Mouse (Mus musculus) limb, embryonic 15.5 days (tissue): ENCODE measurements at regions not wholly inside any gene's neighbourhood (a gene's known extent, or its start where the extent isn't known, plus 50 kb on each side); places are given as distances from the start of the nearest gene placed in this dataset.
"Not testable (repeated sequence)": the region's sequence is repeated elsewhere in the genome, so short reads cannot be mapped to it uniquely, and the experiment has no call there.

Experiments
- ATAC-seq: fragments of 200-750 bp; cut with Nextera tagmentation; 2 replicates; pipeline ENCODE4 v1.8.0; 2017; ENCODE audit warnings: low read depth, moderate TSS enrichment; ENCODE audit not compliant: insufficient number of reproducible peaks, low FRiP score, low TSS enrichment
- H3K27ac ChIP-seq: fragments of 300-500 bp; sonication (generic); 2 replicates; pipeline ENCODE4 v1.5.1; 2015; ENCODE audit warnings: moderate library complexity, mild to moderate bottlenecking, inconsistent platforms
- H3K27me3 ChIP-seq: fragments of 300-500 bp; sonication (generic); 2 replicates; pipeline ENCODE4 v1.6.1; 2015; ENCODE audit warnings: inconsistent platforms
- H3K36me3 ChIP-seq: fragments of 300-500 bp; sonication (generic); 2 replicates; pipeline ENCODE4 v1.6.1; 2015; ENCODE audit warnings: inconsistent platforms
- H3K4me1 ChIP-seq: fragments of 300-500 bp; sonication (generic); 2 replicates; pipeline ENCODE4 v1.6.1; 2015; ENCODE audit warnings: inconsistent platforms
- H3K4me2 ChIP-seq: fragments of 300-500 bp; sonication (generic); 2 replicates; pipeline ENCODE4 v1.6.1; 2015; ENCODE audit warnings: mild to moderate bottlenecking, inconsistent platforms
- H3K4me3 ChIP-seq: fragments of 300-500 bp; sonication (generic); 2 replicates; pipeline ENCODE4 v1.5.1; 2015; ENCODE audit warnings: mild to moderate bottlenecking, inconsistent platforms
- H3K9ac ChIP-seq: fragments of 300-500 bp; sonication (generic); 2 replicates; pipeline ENCODE4 v1.6.1; 2015; ENCODE audit warnings: inconsistent platforms
- H3K9me3 ChIP-seq: fragments of 300-500 bp; sonication (generic); 2 replicates; pipeline ENCODE4 v1.6.1; 2016; ENCODE audit warnings: inconsistent platforms
- WGBS: fragments of 180-500 bp; shearing (Covaris S2); methylation state at CpG from one replicate; pipeline ENCODE4 v1.1.7; 2015; 5-methylcytosine and 5-hydroxymethylcytosine counted together

DNA sequence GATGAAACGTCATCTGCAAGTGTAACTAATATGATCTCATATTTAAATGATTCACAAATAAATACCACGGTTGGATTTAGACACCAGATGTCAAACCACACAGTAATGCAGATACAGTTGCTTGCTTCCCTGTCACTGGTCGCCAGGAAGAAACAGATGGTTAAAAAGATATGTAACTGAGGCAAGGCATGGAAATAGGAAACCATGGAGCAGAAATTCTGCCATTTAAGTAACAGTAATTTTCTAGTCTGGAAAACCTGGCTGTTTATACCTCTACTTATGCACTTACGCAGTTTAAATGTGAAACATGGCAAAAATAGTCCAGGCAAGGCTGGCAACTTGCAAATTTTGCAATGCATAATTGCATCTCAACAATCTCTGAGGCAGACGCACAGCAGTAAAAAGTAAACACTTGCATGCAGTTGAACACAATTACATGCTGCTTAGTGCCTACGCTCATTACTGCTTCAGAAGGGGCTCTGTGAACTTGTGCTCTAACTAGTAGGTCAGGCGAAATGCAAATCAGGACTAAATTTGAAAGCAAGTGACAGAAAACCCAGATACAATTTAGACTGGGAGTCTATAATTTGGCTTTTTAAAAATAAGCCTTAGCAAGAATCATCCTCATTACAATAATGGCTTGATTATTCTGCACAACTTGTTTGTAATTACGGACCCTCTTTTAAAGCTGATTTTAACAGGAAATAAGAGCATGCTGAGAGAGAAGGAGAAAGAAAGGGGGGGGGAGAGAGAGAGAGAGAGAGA is 102.6 kb downstream of the Naa11 start:
- Histone ChIP-seq H3K27me3 (no peaks in the 10 kb centered on the region), H3K9me3 (no peaks in the 10 kb centered on the region), H3K4me3 (no peak overlapping the region), H3K4me1 (no peaks in the 10 kb centered on the region), H3K36me3 (no peaks in the 10 kb centered on the region), H3K27ac (no peak overlapping the region), H3K4me2 (no peak overlapping the region), H3K9ac (no peak overlapping the region)
- 53% methylated on average over 8 of the region's 8 CpGs for WGBS
- ATAC-seq: no peak

DNA sequence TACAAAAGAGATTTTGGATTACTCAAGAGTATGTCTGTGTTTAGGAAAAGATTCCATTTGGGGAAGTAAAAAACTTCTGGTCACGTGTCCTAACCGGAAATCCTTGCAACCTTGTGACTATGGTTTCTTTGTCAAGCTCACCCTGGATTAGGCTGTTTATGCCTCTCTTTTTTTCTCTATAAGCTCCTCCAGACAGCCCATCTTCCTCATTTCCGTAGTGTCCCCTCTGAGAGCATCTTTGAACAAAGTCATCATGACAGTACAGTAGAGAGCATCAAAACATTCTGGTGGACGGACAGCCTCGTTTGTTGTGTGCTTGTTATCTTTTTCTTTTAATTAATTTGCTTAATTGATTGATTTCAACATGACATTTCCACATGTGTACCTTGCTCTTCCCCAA is 112.7 kb downstream of the Naa11 start:
- 78% methylated on average over 5 of the region's 5 CpGs for WGBS
- H3K9me3 ChIP-seq: no peaks in the 10 kb centered on the region
- no peak overlapping the region for H3K9ac ChIP-seq
- no peaks in the 10 kb centered on the region for H3K27me3 ChIP-seq
- no peaks in the 10 kb centered on the region for H3K4me1 ChIP-seq
- H3K36me3 ChIP-seq: no peaks in the 10 kb centered on the region
- ATAC-seq: no peak
- H3K4me2 ChIP-seq: no peak overlapping the region
- no peak overlapping the region for H3K27ac ChIP-seq
- H3K4me3 ChIP-seq: no peak overlapping the region

DNA sequence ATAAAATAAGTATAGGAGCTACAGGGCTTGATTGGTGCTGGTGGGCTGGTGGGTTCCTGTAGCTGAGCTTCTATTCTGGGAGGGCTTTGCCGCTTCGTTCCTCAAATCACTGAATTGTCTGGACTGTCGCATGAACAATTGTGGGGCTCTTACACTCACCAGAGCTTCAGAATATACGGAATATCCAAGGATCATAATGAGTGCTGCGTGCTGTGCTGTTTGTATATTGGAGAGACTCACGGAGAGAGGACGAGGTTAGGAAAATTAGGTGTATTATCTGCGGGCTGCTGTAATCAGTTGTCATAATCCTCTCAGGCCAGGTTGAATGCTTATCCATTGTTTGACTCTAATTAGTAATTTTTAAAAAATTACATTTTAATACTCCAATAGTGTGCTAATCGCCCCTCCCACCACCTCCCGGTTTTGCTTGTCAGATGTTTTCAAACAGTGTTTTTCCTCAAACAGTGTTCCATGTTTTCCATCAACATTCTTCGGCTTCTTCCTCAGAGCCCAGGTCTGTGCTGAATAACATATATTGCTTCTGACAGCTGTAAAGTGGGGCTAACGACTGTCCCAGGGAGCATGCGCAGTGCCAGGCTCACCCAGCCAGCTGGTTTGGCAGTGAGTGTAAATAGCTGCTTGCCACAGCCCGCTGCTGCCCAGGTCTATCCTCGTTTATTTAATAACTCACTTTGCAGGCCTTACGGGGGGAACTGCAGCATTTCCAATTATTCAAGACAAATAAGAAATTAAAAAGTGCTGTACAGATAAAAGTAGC is 114.2 kb downstream of the Naa11 start:
- peak overlapping the region; percentile 19; the same call in 1 of the 2 replicates for H3K4me2 ChIP-seq

DNA sequence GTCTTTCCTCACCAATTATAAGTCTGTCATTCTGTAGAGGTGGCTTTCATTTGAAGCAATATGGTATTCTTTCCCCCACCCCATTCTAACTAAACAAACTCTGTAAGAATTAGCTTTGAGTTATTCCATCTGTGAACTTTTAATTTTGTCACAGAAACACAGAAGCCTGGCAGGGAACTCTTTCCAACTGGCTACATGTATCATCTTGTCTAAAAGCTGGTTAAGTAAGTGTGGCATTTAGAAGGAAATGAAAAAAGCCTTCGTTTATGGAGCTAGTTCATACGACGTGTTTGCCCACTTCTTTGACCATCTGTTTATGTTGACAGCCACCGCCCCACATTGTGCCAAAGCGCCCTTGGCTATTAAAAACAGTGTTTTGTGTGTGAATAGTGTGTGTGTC is 115.5 kb downstream of the Naa11 start:
- Histone ChIP-seq H3K27ac (no peak overlapping the region), H3K9me3 (no peaks in the 10 kb centered on the region), H3K9ac (no peak overlapping the region), H3K27me3 (no peaks in the 10 kb centered on the region), H3K4me2 (no peak overlapping the region), H3K4me3 (no peak overlapping the region), H3K36me3 (no peaks in the 10 kb centered on the region), H3K4me1 (no peaks in the 10 kb centered on the region)
- ATAC-seq: no peak
- 57% methylated on average over 5 of the region's 5 CpGs for WGBS

More for the DNA sequence above, 114.2 kb downstream of the Naa11 start:
- ATAC-seq: no peak
- no peaks in the 10 kb centered on the region for H3K27me3 ChIP-seq
- 64% methylated on average over 16 of the region's 16 CpGs for WGBS
- no peak overlapping the region for H3K9ac ChIP-seq
- H3K4me1 ChIP-seq: no peaks in the 10 kb centered on the region
- H3K4me3 ChIP-seq: no peak overlapping the region
- H3K27ac ChIP-seq: no peak overlapping the region
- H3K9me3 ChIP-seq: no peaks in the 10 kb centered on the region
- H3K36me3 ChIP-seq: no peaks in the 10 kb centered on the region

DNA sequence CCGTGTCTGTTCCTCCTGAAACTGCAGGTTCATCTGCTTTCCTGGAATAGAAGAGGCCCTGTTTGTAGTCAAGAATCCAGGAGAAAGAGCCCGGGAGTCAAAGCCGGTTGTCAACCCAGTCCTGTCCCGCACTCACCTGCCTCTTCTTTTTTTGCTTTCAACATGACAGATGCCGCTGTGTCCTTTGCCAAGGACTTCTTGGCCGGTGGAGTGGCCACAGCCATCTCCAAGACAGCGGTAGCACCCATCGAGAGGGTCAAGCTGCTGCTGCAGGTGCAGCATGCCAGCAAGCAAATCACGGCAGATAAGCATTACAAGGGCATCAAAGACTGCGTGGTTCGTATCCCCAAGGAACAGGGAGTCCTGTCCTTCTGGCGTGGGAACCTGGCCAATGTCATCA is 127.5 kb downstream of the Naa11 start:
- not testable (repeated sequence) for H3K9me3 ChIP-seq, ATAC-seq, H3K9ac ChIP-seq, H3K4me3 ChIP-seq, H3K36me3 ChIP-seq, H3K4me2 ChIP-seq, H3K27me3 ChIP-seq, H3K4me1 ChIP-seq, H3K27ac ChIP-seq
- 89% methylated on average over 12 of the region's 12 CpGs for WGBS

DNA sequence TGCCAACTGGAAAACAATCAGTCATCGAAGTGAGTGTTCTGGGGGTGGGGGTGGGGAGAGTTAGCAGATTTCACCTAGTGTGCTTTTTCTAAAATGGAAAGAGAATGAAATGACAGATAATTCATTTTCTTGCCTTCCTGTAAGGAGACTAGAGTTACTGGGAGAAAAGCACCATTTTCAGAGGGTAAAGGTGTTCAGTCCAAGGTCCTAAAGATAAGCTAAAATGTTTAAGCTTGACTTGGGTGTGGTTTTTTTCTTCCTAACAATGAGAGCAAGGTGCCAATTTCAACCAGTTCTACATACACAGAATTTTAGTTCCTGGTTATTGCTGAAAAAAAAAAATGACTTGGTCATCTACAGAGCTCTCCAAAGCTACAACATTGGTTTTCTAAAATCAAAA is 135.1 kb downstream of the Naa11 start:
- Histone ChIP-seq H3K4me1 (no peaks in the 10 kb centered on the region), H3K4me2 (no peak overlapping the region), H3K4me3 (no peak overlapping the region), H3K9ac (no peak overlapping the region), H3K9me3 (no peaks in the 10 kb centered on the region), H3K36me3 (no peaks in the 10 kb centered on the region), H3K27me3 (no peaks in the 10 kb centered on the region), H3K27ac (no peak overlapping the region)
- WGBS: 83% methylated on average over 1 of the region's 1 CpGs
- no peak for ATAC-seq

DNA sequence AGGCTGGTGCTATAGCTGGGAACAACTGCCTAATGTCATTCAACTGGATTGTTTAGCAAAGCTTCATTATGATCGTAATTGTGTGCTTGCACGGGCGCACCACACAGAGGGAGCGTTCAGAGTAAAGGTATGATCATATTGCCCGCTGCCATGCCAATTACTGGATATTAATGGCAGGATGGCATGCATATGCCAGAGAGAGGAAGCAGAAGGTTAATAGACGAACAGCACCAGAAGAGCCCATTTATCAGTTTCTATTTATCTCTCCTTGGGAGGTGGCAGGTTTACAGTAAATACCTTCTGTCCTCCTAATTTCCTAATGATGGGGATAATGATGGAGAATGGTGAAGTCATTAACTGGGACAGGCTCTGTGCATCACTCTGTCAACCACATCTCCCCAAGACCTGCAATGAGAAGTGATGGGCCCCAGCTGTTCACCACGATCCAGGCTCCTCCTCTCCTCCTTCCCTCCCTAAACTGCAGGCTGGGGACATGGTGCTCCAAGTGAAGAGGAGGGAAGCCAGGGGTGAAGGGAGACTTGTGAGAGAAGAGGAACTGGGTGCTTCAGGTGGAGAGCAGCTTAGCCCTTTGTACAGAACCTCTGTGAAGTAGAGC is 135.6 kb downstream of the Naa11 start:
- H3K27ac ChIP-seq: no peak overlapping the region
- H3K4me2 ChIP-seq: no peak overlapping the region
- no peak overlapping the region for H3K4me3 ChIP-seq
- no peaks in the 10 kb centered on the region for H3K27me3 ChIP-seq
- no peaks in the 10 kb centered on the region for H3K4me1 ChIP-seq
- H3K9me3 ChIP-seq: no peaks in the 10 kb centered on the region
- H3K36me3 ChIP-seq: no peaks in the 10 kb centered on the region
- ATAC-seq: no peak
- 66% methylated on average over 7 of the region's 7 CpGs for WGBS
- no peak overlapping the region for H3K9ac ChIP-seq

DNA sequence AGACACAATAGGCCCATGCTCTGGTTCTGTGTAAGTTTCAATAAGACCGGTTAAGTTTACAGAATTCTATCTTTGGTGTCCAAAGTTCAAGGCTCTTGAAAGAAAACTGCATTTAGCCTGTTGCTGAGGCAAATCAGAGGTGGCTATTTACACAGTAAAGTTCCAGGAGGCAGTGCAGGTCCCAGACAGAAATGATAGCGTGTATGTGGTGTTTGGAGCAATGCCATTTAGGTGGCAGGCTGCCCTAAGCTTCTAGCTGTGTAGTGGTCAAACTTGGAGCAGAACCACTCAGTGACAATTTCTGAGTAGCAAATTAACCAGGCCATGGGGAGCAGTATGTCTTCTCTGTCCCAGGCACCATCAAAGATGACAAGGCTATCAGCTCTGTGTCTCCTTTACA is 125.5 kb upstream of the Paqr3 start:
- no peak overlapping the region for H3K27ac ChIP-seq
- no peak overlapping the region for H3K4me3 ChIP-seq
- H3K4me2 ChIP-seq: no peak overlapping the region
- WGBS: 81% methylated on average over 2 of the region's 2 CpGs
- no peaks in the 10 kb centered on the region for H3K9me3 ChIP-seq
- no peaks in the 10 kb centered on the region for H3K36me3 ChIP-seq
- no peak overlapping the region for H3K9ac ChIP-seq
- H3K4me1 ChIP-seq: no peaks in the 10 kb centered on the region
- H3K27me3 ChIP-seq: no peaks in the 10 kb centered on the region
- no peak for ATAC-seq

DNA sequence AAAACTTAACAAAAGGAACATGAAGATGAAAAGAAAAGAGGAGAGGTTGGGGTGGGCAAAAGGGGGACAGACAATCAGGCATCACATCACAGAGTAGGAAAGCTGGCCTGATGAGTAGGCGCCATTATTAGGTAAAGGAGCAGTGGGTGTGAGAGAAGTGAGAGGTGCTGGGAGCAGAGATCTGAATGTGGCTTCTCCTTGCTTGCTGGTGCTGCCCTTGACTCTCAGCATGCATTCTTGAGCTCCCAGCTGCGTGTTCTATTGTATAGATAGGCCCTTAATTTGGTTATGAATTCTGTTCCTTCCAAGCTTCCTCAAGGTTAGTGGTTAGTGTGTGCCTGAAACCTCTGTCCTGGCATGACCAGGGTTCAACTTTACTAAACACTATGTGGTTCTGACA is 115.0 kb upstream of the Paqr3 start:
- no peak for ATAC-seq
- no peak overlapping the region for H3K9ac ChIP-seq
- H3K27me3 ChIP-seq: no peaks in the 10 kb centered on the region
- no peak overlapping the region for H3K27ac ChIP-seq
- WGBS: 50% methylated on average over 2 of the region's 2 CpGs
- no peaks in the 10 kb centered on the region for H3K9me3 ChIP-seq
- no peaks in the 10 kb centered on the region for H3K36me3 ChIP-seq
- H3K4me2 ChIP-seq: no peak overlapping the region
- no peak overlapping the region for H3K4me3 ChIP-seq
- no peaks in the 10 kb centered on the region for H3K4me1 ChIP-seq

DNA sequence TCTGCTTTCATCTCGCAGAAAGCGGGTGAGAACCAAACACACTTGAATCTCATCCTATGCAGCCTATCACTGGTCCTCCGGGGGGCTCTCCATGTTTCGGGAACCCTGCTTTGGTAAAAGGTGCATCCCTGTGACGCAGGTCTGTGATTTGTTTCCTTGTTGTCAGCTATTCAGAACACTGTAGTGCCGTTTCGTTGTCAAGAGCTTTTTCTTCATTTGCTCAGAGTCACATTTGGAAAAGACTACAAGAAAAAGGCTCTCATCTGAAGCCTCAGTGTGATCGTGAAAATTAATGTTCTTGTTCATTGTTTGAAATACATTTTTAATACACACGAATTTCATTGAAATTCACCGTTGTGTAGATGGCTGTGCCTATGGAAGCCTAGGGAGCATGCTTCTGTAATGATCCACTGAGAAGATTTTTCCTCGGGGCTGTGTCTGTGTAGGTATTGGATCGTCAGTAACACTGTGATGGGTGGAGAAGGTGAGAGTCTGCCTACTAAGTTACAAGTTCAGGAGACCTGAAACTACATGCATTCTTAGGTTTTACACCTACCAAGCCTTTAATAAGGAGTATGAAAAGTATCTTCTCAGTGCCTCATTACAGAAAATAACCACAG is 112.0 kb upstream of the Paqr3 start:
- ATAC-seq: no peak
- no peak overlapping the region for H3K27ac ChIP-seq
- H3K4me3 ChIP-seq: no peak overlapping the region

DNA sequence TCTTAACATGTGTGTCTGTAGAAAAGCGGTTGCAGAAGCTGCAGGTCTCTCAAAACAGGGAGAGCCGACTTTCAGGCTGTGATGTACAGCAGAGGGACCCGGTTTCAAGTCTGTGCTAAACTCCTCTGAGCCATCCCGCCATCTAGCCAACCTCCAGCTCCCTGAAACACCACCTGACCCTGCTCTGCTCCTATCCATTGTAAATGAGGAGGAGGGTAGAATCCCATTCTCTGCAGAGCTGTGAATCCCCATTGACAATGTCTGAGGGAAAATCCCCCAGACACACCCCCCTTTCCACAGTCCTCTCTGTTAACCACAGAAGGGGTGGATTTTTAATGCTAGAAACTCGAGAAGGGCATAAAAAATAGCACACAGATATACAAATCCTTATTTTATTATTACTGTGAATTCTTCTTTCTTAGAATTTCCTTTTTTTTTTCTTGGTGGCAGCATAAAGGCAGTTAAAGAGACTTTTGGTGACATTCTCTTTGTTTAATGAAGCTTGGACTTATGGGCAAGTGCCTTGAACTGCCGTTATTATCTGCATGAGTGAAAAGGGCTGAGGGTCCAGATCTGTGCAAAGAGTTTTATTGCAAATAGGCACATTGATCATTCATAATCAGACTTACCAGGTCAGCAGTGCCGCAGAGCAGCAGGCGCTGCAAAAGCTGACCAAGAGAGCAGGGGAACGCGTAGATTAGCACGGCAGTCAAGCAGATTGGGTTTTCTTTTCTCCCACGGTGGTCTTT is 111.3 kb upstream of the Paqr3 start:
- H3K27ac ChIP-seq: no peak overlapping the region
- no peak overlapping the region for H3K9ac ChIP-seq
- H3K36me3 ChIP-seq: no peaks in the 10 kb centered on the region
- H3K4me1 ChIP-seq: no peaks in the 10 kb centered on the region
- H3K9me3 ChIP-seq: no peaks in the 10 kb centered on the region
- ATAC-seq: no peak
- WGBS: 72% methylated on average over 12 of the region's 12 CpGs
- no peak overlapping the region for H3K4me2 ChIP-seq
- H3K4me3 ChIP-seq: no peak overlapping the region
- no peaks in the 10 kb centered on the region for H3K27me3 ChIP-seq

More for the DNA sequence above, 112.0 kb upstream of the Paqr3 start:
- no peaks in the 10 kb centered on the region for H3K9me3 ChIP-seq
- H3K36me3 ChIP-seq: no peaks in the 10 kb centered on the region
- no peaks in the 10 kb centered on the region for H3K4me1 ChIP-seq
- H3K9ac ChIP-seq: no peak overlapping the region
- H3K4me2 ChIP-seq: no peak overlapping the region
- WGBS: 79% methylated on average over 12 of the region's 12 CpGs
- H3K27me3 ChIP-seq: no peaks in the 10 kb centered on the region
